In genomic region chr3:137867437-137868093, GRCm38 (mm10) we compare ENCODE assay signal across 8 mouse cellular contexts. TPM values are rescaled to one million over a fixed set of nuclear protein-coding genes. Genes with fewer than 3 reads are reported as not detected.
DNase-seq lines count a peak whose midpoint lies in the region; ATAC-seq and TF ChIP-seq lines count a peak whose summit lies in the region.

Gene Dnajb14 (plus strand): TSS chr3:137867675.

- peak within 1 kb of the TSS; percentile 84 for H3K4me3 ChIP-seq in hindbrain, embryonic 12.5 days

- H3K27ac ChIP-seq in hindbrain, embryonic 12.5 days = peak within 1 kb of the TSS; percentile 99

- TF ChIP-seq CTCF in Patski (IDR thresholded peaks at IDR 0.05) = no peak

- in situ Hi-C loops in Patski (cut with MboI; ENCODE audit: low pct_unique_long_range_greater_than_20kb) = loop anchor here (5.0 kb wide), 1 partner anchor 275 kb away; the partner anchor contains the start of genes Mttp and Trmt10a

- CTCF ChIA-PET in Patski (lab: Charles Lee) = interaction anchor here (0.8 to 1.3 kb wide), 6 partner anchors 17 to 277 kb away, joined by 3 to 6 read pairs (median 4); partner anchors contain the start of gene Mttp

- peak within 1 kb of the TSS; percentile 97 for H3K9ac ChIP-seq in hindbrain, embryonic 12.5 days

- H3K4me1 ChIP-seq in hindbrain, embryonic 12.5 days = peaks cover 18% of the 10 kb centered on the region

- no peak for DNase-seq in Patski (ENCODE audit: low read depth, low spot score)
- DNase-seq in cerebellum, postnatal 10 days = peak; percentile 73 to 77
- DNase-seq in frontal cortex, postnatal 14 days (ENCODE audit: low spot score in 2 of 2) = peak; percentile 25 to 41
- DNase-seq in left cerebral cortex, adult 11 months (ENCODE audit: low spot score) = peak; percentile 41
- DNase-seq in lung, postnatal 36 days = peak; percentile 54
- peak; percentile 71 for DNase-seq in retina, embryonic 14.5 days (ENCODE audit: low spot score)
- DNase-seq in thymus, postnatal 36 days = peak; percentile 49 to 59

- POLR2A ChIA-PET in Patski (lab: Charles Lee) = interaction anchor here (0.6 to 2.1 kb wide), 6 partner anchors 9 to 276 kb away, joined by 3 to 14 read pairs (median 7); partner anchors contain the start of gene Trmt10a

- no peaks in the 10 kb centered on the region for H3K27me3 ChIP-seq in Patski
- H3K27me3 ChIP-seq in hindbrain, embryonic 12.5 days = no peaks in the 10 kb centered on the region

- peak within 1 kb of the TSS; percentile 83 for H3K4me2 ChIP-seq in hindbrain, embryonic 12.5 days (replicated peaks)

- no peaks in the 10 kb centered on the region for H3K36me3 ChIP-seq in hindbrain, embryonic 12.5 days

- no peaks in the 10 kb centered on the region for H3K9me3 ChIP-seq in hindbrain, embryonic 12.5 days (replicated peaks)

- ATAC-seq in Patski = peak; percentile 22
- peak; percentile 19 for ATAC-seq in hindbrain, embryonic 12.5 days (ENCODE audit: low FRiP score)

- WGBS in hindbrain, embryonic 12.5 days = under 1% methylated on average over 76 of the region's 94 CpGs

RNA-seq across cellular contexts. Expression of gene Dnajb14, which starts in this region (rescaled TPM):
- polyA plus RNA-seq in Patski (2021) = 16.6 TPM
- polyA plus RNA-seq in hindbrain, embryonic 12.5 days (2016; fragmentation: Nextera tagmentation; extraction: Ambion mirVana) = 12.6 and 13.8 TPM in 2 replicates
